Mouse (Mus musculus) lung, embryonic 14.5 days (tissue): ENCODE measurements around the gene Fndc3b. TPM values are rescaled to one million over a fixed set of nuclear protein-coding genes. Genes with fewer than 3 reads are reported as not detected.
A peak's percentile ranks its signal among the peaks of the same experiment; 100 is the strongest.

Experiments
- ATAC-seq: fragments of 200-750 bp; cut with Nextera tagmentation; 2 replicates; pipeline ENCODE4 v1.8.0; 2017; ENCODE audit warnings: mild to moderate bottlenecking, moderate TSS enrichment, moderate library complexity; ENCODE audit not compliant: insufficient read depth
- DNase-seq: peaks from one replicate; pipeline ENCODE4 v3.0.0-alpha.2; 2015
- H3K27ac ChIP-seq: fragments of 300-500 bp; sonication (generic); 2 replicates; pipeline ENCODE4 v1.5.1; 2014; ENCODE audit warnings: low read depth, mild to moderate bottlenecking, moderate library complexity
- H3K27me3 ChIP-seq: fragments of 300-500 bp; sonication (generic); 2 replicates; pipeline ENCODE4 v1.6.1; 2014; ENCODE audit warnings: low read length, control low read depth; ENCODE audit not compliant: insufficient read depth
- H3K36me3 ChIP-seq: fragments of 300-500 bp; sonication (generic); 2 replicates; pipeline ENCODE4 v1.6.1; 2014; ENCODE audit warnings: control low read depth; ENCODE audit not compliant: insufficient read depth
- H3K4me1 ChIP-seq: fragments of 300-500 bp; sonication (generic); 2 replicates; pipeline ENCODE4 v1.6.1; 2014; ENCODE audit warnings: antibody characterized with exemption, control low read depth; ENCODE audit not compliant: insufficient read depth
- H3K4me2 ChIP-seq: fragments of 300-500 bp; sonication (generic); 2 replicates; pipeline ENCODE4 v1.6.1; 2014; ENCODE audit warnings: mild to moderate bottlenecking
- H3K4me3 ChIP-seq: fragments of 300-500 bp; sonication (generic); 2 replicates; pipeline ENCODE4 v1.5.1; 2014; ENCODE audit warnings: low read depth, low read length
- H3K9ac ChIP-seq: fragments of 300-500 bp; sonication (generic); 2 replicates; pipeline ENCODE4 v1.6.1; 2014
- H3K9me3 ChIP-seq: fragments of 300-500 bp; sonication (generic); 2 replicates; pipeline ENCODE4 v1.6.1; 2016; ENCODE audit warnings: low read depth, low read length, control low read depth
- CTCF ChIP-seq: IDR thresholded peaks from 2 replicates; pipeline ENCODE4 v1.5.1; 2016; ENCODE audit warnings: antibody characterized with exemption, low read depth
- WGBS: fragments of 180-500 bp; shearing (Covaris S2); extraction: QIAGEN DNeasy Blood & Tissue Kit; methylation state at CpG from one replicate; pipeline ENCODE4 v1.1.7; 2014; 5-methylcytosine and 5-hydroxymethylcytosine counted together
- microRNA-seq: library from miRNA; unstranded; fragments of <30 nt; microRNA quantifications from one replicate; pipeline ENCODE4, GENCODE M21; 2016; ENCODE audit warnings: borderline number of aligned reads
- polyA plus RNA-seq: library from polyadenylated mRNA; unstranded; fragments of >200 nt; fragmentation: Nextera tagmentation; extraction: Ambion mirVana; gene quantifications from 2 replicates; pipeline ENCODE4 v1.2.1, GENCODE M21; 2014

Fndc3b gene
- polyA plus RNA-seq, 1 experiment from 2014 or later = 37.1 TPM

DNA sequence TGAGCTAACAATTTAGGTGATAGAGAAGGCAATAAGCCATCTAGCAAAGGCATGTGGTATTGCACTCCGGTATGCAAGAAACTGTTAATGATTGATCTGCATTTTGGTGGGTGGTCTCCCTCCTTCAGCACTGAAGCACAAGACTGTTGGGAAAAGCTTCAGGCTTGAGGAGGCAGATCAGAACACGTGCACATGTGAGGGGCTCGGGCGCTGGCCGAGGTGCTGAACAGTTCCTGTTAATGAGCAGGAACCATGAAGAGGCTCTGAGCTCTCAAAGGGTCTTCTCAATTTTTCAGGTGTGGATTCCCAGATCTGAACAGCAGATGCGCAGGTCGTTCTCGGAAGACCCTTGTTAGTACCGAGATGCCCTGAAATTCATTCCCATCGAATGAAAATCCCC is 341.0 kb downstream of the Fndc3b start:
- 3% methylated on average over 10 of the region's 10 CpGs for WGBS
- Histone ChIP-seq H3K27me3 (peaks cover 42% of the 10 kb centered on the region), H3K36me3 (no peaks in the 10 kb centered on the region), H3K4me2 (no peak overlapping the region), H3K9ac (no peak overlapping the region), H3K9me3 (no peaks in the 10 kb centered on the region), H3K4me1 (no peaks in the 10 kb centered on the region), H3K4me3 (no peak overlapping the region), H3K27ac (no peak overlapping the region)
- no peak; the same call in 1 of the 2 replicates for TF ChIP-seq CTCF
- peak; percentile 91 for DNase-seq
- ATAC-seq = no peak

Small RNAs within 50 kb of the gene (microRNA-seq; reads per million reads assigned to microRNA genes)
- 0.95 reads per million for gene Mir3092

Other genes with a start within 250 kb of the Fndc3b start
- not detected in 2 replicates for gene Tmem212, start 185.1 kb upstream of the Fndc3b start, polyA plus RNA-seq
- 6.4 and 7.5 TPM in 2 replicates for gene Pld1, start 227.4 kb upstream of the Fndc3b start, polyA plus RNA-seq